Mouse (Mus musculus): ENCODE results near the gene Depdc1a.
"Not testable (repeated sequence)": the region's sequence is repeated elsewhere in the genome, so short reads cannot be mapped to it uniquely, and the experiment has no call there.

The Depdc1a gene

DNA sequence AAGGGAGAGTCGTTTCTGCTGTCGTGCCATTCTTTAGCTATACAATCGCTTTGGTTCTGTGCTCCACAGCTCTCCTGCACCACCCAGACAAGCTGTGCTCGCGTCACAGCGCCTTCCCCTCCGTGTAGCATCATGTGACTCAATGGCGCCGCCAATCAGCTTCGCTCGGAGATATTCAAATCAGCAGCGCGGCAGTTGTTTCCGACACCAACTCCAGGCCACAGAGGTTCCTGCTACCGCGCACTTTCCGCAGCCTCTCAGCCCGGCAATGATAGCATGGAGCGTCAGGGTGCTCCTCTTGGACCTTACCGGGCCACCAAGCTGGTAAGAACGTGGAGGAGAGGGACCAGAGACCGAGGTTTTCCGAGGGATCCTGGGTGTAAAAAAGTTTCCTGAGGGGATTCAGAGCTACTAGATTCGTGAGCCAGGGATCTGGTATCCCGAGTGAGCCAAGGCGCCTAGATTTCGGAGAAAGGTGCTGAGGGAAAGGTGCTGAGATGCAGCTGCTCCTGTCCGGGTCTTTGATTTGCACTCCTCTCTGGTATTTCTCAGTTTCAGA, at the start of gene Depdc1a:
Depdc1a (plus strand) TSS at position 191 of the 559 bp plus-strand sequence.
- DNase-seq, result peak; percentile 84

DNA sequence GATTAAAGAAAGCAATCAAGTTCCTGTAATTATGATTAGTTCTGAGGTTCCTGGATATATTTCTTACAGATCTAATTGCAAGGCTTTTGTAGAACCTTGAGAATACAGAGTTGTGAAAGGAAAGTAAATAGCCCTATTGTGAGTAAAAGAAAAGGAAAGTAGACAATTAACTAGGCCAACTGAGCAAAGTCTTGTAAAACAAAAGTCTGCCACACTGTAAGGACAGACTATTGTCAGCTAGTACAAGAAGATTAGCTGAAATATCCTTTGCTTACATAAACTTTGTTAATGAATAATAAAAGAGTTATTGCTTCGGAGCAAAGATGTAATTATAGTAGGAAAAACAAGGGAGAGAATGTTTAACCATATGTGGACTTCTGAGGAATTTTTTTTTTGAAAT, 25.2 kb upstream of the Depdc1a start:
- DNase-seq, result no peak

DNA sequence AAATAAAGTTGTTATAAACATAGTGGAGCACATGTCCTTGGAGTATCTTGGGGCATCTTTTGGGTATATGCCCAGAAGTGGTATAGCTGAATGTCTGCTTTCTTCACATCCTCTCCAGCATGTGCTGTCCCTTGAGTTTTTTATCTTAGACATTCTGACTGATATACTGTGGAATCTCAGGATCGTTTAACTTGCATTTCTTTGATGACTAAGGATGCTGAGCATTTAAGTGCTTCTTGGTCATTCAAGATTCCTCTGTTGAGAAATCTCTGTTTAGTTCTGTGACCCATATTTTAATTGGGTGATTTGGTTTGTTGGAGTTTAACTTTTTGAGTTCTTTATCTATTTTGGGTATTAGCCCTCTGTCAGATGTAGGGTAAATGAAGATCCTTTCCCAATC, 19.8 kb upstream of the Depdc1a start:
- DNase-seq, result no peak

DNA sequence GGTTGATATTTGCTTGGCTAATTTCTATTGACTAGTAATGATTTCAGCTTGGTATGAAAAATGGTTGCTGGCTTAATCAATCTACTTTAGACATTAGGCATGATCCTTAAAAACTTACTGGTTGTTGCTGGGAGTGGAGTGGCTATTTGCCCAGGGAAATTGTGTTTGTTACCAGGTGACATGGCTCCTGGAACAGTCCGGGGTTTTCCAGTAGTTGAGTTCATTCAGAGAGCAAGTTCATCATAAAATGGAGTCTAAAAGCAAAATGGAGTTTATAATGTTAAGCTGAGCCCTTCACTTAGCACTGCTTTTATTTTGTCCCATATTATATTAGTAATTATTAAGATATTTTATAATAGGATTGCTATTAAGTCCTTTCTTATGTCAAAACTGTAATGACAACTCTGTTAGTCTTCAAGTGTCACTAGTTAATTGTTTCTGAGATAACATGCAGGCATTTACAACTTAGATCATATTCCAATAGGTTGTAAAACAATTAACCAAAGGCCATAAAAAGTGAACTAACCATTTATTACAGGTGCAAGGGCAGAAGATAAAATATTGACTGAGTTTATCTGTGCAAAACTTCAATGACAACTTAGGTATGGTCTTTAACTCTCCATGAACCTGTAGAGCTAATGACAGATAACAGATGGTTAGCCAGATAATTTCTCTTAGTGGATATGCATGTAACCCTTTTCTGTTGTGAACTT, 17.8 kb upstream of the Depdc1a start:
- no peak for DNase-seq

DNA sequence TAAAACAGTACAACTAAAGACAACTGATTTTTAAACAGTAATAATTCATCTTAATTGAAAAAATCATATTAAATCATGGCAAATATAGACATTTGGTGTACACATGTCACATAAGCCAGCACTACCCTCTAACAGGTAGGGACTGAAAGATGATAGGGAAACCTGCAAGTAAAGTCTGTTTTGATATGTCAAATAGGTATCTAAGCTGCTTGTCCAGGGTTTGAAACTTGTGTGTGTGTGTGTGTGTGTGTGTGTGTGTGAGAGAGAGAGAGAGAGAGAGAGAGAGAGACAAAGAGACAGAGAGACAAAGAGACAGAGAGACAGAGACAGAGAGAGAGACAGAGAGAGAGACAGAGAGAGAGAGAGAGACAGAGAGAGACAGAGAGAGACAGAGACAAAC, 524 bp upstream of the Depdc1a start:
- DNase-seq, result not testable (repeated sequence)

DNA sequence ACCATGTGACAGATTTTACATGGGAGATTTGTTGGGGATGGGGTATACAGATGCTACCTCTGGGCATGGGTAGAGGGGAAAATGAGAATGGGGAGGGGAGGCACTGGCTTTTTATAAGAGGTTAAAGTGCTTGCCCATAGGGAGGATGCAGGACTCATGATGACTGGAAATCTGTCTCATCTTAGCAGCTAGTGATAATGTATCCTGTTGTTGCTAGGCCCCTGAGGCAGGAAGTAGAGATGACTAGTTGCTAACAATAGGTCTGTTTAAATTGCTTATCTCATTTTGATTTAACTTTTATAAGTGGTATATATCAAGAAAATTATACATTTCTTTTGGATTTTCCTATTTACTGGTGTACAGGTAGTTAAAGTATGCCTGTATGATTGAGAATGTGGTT, 13.7 kb downstream of the Depdc1a start:
- DNase-seq, result no peak

DNA sequence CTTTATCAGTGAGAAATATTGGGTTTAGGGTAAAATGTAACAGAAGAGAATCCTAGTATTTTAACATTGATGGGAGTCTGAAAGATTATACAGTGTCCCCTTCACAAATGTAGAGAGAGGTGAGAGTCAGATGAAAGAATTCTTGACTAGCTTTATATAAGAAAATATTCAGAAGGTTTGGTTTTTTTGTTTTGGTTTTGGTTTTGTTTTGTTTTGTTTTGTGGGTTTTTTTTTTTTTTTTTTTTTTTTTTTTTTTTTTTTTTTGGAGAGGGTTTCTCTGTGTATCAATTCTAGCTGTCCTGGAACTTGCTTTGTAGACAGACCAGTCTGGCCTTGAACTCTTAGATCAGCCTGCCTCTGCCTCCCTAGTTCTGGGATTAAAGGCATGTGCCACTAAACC, 33.3 kb downstream of the Depdc1a start:
- no peak for DNase-seq

DNA sequence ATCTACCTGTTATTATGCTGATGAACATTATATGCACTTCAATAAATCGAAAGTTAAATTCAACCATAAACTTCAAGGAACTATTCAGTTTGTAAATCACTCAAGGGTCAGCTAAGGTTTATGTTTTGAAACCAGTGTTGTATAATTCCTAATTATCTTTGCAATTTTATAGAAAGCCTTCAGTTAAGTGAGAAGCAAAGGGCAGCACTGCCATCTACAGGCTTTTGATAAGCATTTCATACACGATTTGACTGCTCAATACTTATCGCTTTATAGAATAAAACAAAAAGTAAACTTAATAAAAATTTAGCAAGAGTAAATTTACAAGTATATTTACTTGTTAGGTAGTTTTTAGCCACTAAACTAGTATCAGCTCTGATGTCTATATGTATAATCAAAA, 53.1 kb downstream of the Depdc1a start:
- peak; percentile 23 for DNase-seq

DNA sequence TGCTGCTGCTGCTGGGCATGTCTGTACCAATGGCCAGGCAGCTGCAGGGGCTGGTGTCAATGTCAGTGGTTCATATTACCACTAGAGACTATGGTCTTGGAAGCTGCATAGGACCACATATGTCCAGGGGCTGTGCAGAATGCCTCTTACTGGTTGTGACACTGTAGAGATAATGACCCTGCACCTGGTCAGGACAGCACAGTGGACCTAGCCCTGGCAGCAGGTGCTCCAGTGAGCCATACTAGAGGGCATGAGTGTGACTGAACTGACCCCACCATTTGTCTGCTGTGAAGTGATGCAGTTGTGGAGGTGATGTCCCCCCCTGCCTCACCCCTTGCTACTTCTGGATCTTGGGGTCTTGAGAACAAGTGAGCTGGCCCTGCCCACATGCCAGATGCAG, 55.0 kb downstream of the Depdc1a start:
- no peak for DNase-seq

Data from right cerebral cortex, postnatal 4 days (tissue).